Mouse (Mus musculus) granulocyte monocyte progenitor cell, adult 5-6 weeks (primary cell): ENCODE measurements at regions not wholly inside any gene's neighbourhood (a gene's known extent, or its start where the extent isn't known, plus 50 kb on each side); places are given as distances from the start of the nearest gene placed in this dataset.

Source experiments
- ATAC-seq: replicated peaks from 2 replicates; pipeline ENCODE4 v1.8.0; 2016; ENCODE audit warnings: mild to moderate bottlenecking, moderate TSS enrichment, inconsistent platforms; ENCODE audit not compliant: poor library complexity, severe bottlenecking

DNA sequence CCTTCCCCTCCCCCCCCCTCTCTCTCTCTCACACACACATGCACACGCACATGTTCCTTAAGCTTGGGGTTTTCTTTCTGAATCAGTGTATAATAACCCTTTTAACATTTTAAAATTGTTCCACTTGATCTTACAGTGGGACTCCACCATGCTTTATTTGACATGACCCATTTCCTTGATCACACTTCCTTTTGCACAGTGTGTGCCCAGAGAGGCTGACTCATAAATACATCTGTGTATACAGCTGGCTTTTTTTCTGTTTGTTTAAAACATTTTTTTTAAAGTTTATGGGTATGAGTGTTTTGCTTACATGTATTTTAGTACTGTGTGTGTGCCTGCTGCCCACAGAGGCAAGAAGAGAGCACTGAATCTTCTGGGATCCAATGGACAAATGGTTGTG lies 202.7 kb upstream of the Meis1 start:
- no peak for ATAC-seq

DNA sequence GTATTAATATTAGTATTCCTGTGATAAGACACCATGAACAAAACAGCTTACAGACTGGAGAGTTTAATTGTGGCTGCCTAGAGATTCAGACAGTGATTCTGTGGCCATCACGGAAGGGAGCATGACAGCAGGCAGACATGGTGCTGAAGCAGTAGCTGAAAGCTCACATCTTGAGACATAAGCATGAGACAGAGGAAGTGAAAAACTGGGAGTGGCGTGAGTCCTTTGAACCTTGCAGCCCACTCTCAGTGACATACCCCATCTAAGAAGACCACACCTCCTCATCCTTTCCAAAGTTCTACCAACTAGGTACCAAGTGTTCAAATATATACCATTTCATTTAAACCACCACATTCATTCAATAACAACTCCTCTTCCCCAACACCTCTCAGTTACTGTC lies 208.0 kb upstream of the Meis1 start:
- no peak for ATAC-seq

DNA sequence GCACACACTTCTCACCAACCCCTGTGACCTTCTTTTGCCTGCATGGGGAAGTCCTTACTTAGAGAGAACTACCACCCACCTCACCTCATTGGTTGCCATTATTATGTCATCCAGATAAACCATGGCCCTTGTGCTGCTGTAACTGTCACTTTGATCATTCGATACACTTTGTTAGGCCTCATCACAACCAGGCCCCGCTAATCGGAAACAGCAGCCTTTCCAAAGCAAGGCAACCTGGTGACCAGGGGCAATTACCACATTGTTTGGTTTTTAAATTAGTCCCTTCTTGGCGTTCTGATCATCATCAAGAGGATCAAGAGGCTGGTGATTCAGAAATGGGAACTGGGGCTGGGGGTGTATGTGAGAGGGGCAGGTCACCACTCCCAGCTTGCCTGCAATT lies 208.9 kb upstream of the Meis1 start:
- ATAC-seq: no peak

DNA sequence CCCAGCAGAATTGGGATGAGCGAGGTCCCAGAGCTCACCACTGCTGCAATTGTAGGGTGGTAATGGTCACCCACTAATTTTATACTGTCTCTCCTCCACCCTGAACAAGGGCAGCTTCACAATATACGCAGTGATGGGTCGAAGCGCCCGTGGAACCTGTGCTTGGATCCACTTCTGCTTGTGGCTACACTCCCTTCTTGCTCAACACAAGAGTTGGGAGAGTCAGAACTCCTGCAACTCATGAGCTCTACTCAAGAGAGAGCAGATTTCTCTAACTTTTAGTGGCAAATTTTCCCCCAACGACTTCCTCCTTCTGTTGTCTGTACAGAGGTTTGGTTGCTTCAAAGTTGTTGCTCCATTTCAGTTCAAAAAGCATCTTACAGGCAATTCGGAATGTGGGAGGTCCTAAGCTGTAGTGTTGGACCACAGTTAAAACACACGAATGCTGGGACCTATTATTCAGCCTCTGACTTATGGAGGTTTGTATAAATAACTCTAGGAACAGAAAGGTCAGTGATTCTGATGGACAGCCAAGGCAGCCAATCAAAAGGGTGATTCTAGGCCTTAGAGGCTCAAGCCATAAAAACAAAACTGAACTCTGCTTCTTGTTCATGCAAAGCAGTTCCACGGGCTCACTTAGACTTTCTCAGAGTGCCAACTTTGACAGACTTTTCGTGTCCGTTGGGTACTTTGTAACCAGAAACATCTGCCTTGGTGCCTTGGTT lies 227.8 kb upstream of the Meis1 start:
- peak; percentile 85 for ATAC-seq

DNA sequence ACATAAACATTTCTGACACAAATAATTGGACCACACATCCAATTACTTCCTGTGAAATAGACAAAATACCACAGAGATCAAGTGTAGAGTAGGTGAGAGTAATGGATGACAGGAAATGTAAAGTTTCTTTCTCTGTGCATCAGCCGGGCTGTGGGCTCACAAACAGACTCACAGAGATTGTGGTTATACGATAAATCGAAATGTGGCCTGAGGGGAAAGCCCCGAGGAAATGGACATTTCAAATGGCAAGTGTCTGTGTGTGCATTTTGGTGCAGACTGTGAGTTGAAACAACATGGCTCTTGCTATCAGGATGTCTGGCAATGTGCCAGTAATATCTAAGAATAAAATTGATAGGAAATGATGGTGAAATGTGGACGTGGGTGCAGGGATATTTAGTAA lies 234.8 kb upstream of the Meis1 start:
- no peak for ATAC-seq

DNA sequence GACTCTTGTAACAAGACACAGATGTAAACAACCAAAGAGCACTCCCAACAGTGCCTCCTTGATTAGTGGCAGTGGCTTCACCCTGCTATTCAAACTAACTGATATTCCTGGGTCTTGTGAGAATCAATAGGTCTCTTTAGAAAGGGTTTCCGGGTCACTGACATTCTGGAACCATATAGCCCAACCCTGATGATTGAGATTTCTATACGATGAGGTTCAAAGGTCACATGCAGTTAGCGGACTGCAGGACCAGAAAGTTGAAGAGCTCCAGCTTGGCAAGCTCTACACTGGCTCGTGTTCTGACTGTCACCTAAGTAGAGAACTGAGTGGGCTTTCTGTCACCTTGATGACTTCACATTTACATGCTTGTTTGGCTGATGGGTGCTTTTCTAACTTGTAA lies 235.4 kb upstream of the Meis1 start:
- no peak for ATAC-seq

DNA sequence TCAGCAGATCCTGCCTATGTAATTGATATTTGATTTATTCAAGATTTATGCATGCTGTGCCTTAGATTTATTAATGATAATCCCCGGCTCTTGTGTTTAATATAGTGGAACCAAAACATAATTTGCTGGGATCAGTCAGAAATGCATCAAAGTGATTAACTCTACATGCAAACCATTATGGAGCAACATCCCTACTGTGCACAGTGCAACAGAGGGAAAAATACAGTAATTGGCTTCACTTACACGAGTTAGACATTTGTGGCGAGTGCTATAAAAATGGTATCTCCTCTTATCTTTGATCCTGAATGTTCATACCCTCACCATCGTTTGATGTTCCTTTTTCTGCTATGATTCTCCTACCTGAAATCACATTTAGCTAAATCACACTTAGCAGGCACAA lies 238.8 kb upstream of the Meis1 start:
- ATAC-seq: no peak

DNA sequence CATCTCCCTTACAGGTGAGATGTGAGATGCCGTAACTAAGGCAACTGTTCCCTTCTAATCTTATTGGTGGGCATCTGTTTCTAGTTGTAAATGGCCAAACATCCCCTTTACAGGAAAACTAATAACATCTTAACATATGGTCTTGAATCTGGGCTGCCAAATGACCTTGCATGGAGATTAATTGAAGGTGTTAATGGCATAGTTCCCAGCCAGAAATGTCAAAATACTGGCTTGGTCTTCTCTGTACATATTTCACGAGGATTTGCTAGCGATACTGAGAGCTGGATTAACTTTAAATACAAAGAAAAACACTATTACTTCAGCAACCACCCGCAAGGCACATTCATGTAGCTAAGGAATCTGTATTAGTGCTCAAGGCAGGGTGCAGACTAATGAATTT lies 244.0 kb upstream of the Meis1 start:
- ATAC-seq: no peak

DNA sequence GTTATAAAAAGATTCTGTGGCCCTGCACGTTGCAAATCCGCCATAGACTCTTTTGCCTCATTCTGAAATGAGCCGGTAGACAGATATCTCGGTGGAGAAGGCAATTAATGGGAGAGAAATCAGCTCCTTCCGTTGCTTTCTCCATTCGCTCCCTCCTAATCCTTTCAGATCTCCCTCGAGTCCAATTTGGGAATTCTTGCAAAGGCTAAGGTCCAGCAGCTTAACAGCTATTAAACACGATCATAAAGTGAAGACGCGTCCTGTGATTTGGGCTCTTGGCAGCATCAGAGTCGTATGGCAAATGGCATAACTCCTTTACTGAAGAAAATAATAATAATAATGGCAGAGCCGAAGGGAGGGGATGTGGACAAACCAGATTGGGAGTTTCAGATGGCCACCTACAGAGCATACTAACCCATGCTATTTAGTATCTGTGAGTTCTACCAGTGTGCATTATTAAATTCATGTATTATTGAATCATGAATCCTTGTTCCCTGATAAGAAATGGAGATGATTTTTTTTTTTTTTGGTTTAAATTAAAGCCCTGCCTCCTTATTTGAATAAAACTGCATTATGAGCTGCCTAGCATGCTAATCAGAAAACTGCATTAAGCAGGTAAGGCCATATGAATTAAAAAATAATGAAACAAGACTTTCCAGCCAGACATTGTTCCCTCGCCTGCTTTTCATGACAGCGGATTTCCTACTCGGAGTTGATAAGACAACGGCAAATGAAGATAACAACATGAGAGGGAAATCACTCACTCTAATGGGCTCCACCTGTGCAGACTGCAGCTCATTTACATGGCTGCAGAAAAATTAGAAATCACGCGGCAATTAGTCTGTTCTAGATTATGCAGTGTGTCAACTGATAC lies 246.2 kb upstream of the Meis1 start:
- no peak for ATAC-seq

DNA sequence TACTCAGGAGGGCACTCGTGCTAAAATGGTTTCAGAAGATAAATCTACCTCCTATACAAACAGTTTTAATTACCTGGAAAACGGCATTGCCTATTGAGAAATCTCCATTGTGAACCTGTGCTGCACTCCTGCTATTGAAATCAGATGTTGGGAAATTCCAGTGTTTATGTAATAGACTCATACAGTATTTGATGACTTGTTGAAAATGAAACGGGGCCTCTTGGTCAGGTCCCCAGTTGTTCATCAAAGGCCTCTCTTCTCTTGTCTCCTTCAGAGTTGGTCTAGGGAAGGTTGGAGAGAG lies 246.8 kb upstream of the Meis1 start:
- no peak for ATAC-seq

DNA sequence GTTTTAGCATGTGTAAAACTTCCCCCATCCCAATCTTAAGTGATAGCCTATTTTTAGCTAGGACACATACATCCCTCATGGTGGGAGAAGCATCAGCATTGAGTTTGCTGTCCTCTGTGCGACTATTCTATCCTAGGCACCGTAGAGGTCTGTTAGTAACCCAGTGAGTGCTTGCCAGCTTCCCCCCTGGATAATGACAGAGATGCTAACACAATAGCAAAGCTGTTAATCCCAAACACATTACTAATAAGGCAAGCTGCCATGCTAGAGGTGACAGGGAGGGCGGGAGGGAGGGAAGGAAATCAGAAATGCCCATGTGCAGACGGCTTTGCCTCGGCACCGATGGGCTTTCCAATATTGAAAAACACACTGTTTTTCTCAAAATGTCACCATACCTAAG lies 272.2 kb upstream of the Meis1 start:
- no peak for ATAC-seq

DNA sequence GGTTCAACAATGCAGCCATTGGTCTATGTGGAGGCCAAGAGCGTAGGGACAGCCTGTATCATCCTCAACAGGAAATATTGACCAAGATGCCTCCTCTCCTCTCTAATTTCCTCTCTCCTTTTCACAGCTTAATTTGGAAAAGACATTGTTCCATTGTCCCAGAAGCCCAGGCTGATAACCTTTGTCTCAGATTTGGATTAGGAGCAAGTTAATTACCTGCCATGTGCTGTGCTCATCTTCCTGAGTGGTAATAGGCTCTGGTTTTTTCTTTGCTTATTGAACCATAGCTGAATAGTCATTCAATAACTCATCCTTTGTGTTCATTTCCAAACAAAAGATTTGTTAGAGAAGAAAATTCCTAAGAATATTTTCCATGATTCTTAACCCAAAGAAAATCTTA lies 280.6 kb upstream of the Meis1 start:
- no peak for ATAC-seq

DNA sequence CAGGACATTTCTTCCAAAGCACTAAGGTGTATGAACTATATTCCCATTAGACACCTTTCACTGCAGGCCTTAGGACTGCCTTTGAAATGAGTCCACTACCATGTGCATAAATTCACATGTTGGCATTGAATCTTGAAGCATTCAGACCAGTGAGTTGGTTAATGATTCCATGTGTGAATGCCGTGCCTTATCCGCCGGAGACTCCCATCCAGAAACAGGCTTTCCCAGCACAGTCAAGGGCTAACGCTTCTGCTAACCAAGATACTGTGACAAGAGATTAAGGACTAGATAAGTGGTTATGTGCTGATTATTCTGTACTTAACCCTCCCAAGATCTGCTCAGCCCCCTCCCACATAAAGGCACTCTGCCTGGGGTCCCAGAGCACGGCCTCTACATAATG lies 287.9 kb upstream of the Meis1 start:
- no peak for ATAC-seq

DNA sequence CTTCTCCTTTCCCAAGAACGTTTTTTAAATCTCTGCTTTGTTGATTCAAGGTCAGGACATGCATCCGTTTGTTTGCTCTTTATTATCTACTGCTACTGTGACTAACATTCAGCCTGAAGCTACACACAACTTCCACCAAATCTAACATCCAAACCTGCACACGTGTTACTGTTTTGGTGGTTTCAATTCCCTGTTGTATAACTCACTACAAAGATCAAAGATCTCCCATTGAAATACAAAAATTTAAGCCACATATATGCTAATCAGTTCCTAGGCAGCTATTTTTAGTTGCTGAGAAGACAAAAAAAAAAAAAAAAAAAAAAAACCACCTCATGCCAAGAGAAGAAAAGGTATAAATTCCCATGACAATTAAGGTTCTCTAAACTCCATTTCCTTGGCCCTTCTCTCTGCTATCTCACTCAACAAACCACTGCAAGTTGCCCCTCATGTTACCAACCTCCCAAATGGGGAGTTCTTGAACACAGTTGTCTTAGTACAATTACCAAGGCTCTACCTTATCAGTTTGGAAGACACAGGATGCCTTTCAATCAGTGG lies 312.0 kb upstream of the Meis1 start:
- no peak for ATAC-seq

DNA sequence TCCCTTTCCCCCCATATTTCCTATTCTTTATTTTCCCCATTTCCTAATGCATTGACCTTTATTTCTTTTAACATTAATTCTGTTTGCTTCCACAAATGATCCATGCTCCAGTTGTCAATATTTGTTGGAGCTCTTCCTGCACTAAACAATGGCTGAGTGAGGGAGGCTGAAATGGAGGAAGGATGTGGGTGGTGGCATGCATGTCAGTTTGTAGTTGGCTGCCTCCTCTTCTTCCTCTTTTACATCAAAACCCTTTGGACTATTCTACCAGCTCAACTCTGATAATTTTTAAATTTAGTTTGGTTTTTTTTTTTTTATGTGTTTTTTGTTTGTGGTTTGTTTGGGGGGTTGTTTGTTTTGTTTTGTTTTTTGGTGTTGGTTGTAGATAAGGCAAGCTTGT lies 313.5 kb upstream of the Meis1 start:
- peak; percentile 40; the same call in 1 of the 2 replicates for ATAC-seq

DNA sequence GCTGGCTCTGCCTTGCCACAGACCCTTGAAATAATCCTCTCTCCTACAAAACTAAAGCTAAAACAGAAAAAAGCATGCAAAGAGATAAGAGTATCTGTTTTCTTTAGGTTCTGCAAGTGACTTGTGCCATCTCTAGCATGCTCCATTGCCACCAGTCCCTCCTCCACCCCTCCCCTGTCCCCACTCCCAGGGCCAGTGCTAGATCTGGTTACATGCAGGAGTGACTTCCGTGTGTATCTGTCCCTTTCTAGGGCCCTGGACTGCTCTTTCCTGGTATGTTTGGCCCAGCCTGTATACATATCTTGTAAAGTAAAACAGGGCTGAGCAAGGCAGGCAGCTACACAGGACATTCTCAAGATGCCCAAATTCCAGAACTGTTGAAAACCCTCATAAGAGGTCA lies 313.9 kb upstream of the Meis1 start:
- no peak for ATAC-seq

DNA sequence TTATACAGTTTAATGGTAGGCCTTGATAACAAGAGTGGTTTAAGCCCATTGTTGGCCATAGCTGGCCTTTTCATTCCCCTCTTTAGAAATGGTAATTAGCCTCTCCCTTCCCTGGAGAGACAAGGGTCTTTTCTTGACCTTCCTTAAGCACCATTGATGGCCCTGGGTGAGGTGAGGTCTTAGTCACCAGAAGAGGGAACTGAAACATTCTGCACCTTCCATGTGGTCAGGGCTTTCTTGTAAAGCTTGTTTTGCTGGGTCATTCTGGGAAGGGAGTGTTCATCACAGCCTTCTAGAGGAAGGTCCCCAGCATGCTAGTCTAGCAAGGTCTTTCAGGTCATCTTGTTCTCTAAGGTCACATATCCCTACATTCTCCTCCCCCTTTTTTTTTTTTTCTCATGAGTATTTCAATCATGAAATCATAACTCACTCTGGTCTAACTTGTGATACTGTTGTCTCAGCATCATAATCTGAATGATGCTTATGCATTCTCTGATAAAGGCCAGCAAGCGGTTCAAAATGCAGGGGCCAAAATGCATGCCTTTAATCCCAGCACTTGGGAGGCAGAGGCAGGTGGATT lies 315.2 kb upstream of the Meis1 start:
- no peak for ATAC-seq

DNA sequence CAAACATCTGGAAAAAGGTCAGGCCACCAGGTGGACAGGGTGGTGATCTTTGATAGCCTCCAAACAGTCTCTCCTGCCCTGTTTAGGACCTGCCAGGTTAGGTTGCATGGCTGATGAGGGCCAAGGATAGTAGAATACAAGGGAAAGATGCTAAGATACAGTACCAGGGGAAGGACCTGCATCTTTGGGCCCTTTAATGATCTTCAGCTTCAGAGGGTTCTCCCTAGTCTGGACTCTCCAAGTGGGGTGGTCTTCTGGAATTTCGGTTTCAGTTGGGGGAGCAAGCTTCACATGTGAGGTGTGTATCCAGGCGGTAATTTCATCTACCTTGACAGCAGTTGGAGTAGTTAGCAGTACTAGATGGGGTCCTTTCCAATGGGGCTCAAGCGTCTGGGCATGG lies 316.6 kb upstream of the Meis1 start:
- no peak for ATAC-seq

DNA sequence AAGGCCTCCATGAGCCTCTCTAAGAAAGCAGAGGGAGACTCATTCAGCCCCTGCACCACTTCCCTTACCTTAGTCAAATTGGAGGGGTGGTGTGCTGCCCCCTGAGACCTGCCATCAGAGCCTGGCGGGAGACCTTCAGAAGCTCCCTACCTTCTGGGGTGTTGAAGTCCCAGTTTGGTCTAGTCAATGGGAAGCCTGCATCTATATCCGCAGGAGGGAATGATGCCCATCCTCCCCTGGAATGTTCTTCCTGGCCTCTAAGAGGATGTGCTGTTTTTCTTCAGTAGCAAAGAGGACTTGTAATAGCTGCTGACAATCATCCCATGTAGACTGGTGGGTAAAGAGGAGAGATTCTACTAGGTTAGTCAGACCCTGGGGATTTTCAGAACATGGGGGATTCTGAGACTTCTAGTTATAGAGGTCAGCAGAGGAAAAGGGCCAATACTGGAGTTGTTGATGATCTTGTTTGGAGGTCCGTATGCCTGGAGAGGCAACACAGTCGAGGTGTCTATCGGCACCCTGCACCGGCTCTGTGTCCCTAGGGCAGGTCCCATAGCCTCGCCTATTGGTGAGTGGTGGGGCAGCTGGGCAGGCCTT lies 321.0 kb upstream of the Meis1 start:
- no peak for ATAC-seq

DNA sequence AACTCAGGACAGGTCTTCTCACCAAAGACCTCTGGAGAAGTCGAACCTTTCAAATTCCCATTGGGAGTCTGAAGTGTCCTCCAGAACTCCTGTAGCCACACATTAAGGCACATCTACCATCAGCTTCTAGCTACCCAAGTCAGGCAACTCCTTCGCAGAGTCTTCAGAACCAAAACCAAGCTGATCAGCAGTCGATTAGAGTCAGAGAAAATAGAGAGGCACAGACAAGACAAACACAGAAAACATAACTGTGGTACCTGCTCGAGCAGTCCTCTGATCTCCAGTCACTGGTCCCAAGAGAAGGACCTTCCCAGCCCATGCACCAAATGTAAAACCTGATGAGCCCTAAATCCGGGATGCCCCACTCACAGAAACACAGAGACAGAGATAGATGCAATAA lies 322.1 kb upstream of the Meis1 start:
- ATAC-seq: no peak

DNA sequence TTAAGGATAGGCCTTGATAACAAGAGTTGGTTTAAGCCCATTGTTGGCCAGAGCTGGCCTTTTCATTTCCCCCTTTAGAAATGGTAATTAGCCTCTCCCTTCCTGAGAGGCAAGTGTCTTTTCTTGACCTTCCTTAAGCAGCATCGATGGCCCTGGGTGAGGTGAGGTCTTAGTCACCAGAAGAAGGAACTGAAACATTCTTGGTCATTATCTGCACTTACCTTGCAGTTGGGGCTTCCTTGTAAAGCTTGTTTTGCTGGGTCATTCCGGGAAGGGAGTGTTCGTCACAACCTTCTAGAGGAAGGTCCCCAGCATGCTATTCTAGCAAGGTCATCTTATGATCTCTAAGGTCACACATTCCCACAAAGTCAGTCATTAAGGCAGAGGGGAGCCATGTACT lies 322.6 kb upstream of the Meis1 start:
- no peak for ATAC-seq
